Mouse (Mus musculus) adrenal gland, postnatal 25 days (tissue): ENCODE data around the gene Rps6ka1. TPM values are rescaled to one million over a fixed set of nuclear protein-coding genes. Genes with fewer than 3 reads are reported as not detected.
A peak's percentile ranks its signal among the peaks of the same experiment; 100 is the strongest.

Experiments used
- DNase-seq: peaks from one replicate; pipeline ENCODE4 v3.0.0; 2021; ENCODE audit warnings: mixed read lengths
- total RNA-seq: library from RNA; stranded (reverse); gene quantifications from 2 replicates; pipeline ENCODE4 v1.2.3, GENCODE M21; 2021

The Rps6ka1 gene
- total RNA-seq, 1 experiment from 2014 or later, result 21.3 TPM

- DNase-seq, result no peak
These were observed 9.9 kb upstream of the Rps6ka1 start for GRCm38 (mm10) chr4:133897431-133897891.

GRCm38 (mm10) chr4:133896984-133897383 is 9.4 kb upstream of the Rps6ka1 start:
- DNase-seq, result no peak

- DNase-seq, result no peak
These were observed 8.4 kb upstream of the Rps6ka1 start for GRCm38 (mm10) chr4:133896002-133896401.

GRCm38 (mm10) chr4:133887249-133887648 is 348 bp downstream of the Rps6ka1 start:
- DNase-seq, result peak; percentile 46

DNA sequence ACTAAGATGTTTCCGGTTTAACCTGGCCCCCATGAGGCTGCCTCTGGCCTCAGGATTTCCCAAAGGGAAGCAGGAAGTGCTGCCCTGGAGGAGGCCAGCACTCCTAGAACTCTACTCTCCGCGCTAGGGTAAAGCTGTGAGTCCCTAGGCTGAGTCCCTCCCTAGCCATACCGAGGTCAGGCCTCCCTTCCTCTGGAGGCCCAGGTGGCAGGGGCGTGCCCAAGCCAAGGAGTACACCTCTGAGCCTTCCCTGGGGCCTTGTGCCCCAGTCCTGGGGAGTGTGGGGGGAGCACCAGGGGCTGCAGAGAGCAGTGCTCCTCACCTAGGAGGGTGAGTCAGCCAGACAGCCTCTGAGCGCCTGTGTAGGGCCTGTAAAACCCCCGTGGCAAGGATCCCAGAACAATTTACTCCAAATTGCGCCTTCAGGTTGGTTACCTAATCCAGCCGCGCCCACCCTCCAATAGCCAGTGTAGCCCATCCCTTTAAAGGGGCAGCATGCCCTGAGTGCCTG is 1.6 kb downstream of the Rps6ka1 start:
- DNase-seq, result no peak

DNA sequence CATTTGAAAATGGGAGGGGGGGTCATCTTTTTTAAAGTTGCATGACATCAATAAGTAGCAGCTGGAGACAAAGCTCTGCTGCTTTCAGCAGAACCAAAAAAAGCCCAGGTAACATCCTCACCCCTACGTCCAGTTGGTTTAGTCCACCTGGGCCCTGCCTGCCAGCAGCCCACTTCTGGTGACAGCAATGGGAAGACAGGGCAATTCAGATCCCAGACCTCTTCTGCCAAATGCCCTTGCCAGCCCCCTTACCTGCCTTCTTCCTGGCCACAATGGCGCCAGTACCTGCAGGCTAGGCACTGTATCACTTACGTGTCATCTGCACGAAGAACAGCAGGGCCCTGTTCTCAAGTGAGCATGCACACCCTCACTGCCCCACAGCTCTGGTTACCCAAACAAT is 2.3 kb downstream of the Rps6ka1 start:
- DNase-seq, result no peak

- DNase-seq, result peak; percentile 55
These were observed 2.7 kb downstream of the Rps6ka1 start for GRCm38 (mm10) chr4:133884888-133885287.

GRCm38 (mm10) chr4:133884127-133884753 is 3.4 kb downstream of the Rps6ka1 start:
- DNase-seq, result no peak

DNA sequence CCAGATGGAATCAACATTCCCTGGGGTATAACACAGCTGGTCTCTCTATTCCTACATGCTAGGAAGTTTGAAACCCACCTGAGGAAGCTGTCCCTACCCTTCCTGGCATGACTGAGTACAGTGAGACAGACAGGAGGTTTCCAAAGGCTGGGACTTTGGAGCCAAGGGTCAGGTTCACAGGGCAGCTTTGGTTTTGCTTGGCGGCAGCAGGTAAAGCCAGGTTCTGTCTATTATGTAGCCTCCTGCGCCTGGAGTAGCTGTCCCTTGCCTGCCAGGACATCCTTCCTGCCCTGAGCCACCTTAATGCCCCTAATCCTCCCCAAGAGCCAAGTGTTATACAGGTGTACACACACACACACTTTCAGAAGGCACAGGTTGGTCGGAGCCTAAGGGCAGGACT is 5.7 kb downstream of the Rps6ka1 start:
- no peak for DNase-seq

- no peak for DNase-seq
These were observed 6.2 kb downstream of the Rps6ka1 start for GRCm38 (mm10) chr4:133881399-133881798.

DNA sequence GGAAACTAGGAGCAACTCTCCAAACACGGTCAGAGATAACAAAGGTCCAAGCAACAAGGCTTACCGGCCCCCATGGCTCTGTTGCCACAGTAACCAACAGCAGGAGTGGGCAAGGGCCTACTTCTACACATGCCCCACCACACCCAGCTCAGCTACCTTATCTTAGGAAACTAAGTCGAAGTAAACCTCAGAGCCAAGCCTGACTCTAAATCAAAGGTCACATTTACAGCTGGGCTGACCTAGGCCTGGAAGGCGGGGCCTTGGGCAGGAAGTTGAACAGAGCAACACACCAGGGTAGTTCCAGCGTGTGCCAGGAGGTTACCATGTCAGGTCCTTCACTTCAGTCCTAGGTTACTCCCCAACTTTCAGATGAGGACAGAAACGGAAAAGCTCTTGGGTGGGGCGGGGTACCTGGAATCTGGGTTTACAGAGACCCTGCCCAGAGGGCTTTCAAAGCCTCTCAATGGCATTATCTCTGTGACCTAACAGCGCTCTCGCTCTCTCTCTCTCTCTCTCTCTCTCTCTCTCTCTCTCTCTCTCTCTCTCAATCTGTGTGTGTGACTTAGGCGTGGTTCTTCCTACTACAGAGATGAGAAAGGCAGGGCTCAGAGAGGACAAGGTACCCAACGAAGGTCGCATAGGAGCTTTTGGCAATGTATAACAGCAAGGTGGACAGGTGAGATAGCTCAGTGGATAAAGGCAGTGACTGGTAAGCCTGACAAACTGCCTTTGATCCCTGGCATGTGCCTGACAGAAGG is 8.3 kb downstream of the Rps6ka1 start:
- no peak for DNase-seq

- DNase-seq, result no peak
These were observed 9.5 kb downstream of the Rps6ka1 start for GRCm38 (mm10) chr4:133877850-133878755.

GRCm38 (mm10) chr4:133874865-133875517 is 12.6 kb downstream of the Rps6ka1 start:
- no peak for DNase-seq

DNA sequence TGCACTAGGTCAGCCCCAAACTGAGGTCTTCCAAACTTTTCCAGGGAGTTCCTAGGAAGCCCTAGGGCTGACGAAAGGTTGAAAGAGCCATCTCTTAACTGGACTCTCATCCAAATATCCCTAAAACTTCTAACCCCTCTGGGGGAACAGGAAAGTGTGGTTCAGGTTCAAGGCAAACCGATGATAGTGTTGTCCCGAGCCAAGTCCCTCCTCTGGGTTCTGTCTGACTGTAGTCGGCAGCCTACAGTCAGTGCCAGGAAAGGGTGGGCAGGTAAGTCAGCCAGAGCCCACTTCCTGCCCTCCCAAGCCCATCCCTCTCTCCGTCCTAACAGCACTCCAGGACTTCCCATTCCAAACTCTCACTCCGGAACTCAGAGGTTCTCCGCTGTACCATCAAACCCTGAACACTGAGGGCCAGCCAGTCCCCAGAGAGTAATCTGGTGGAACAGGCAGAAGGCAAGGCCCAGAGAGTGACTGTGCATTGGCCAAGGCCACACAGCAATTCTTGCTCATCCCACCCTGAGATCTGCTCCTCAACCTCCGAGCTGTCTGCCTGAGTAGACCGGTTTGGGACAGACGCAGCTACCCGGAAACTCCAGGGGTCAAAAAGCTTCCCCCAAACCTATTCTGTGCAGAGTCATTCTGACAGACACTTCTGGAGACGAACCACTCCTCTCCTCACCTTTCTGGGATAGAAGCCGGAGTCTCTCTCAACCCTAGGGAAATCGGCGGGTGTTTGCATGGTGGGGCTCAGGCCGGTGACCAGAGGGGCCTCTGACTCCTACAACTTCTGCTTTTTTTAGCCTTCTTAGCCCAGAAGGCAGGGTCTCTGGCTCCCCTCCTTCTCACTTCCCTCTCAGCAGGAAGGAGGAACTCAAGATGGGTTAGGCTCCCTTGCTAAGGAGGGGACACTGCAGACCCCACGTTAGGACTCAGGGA is 13.4 kb downstream of the Rps6ka1 start:
- DNase-seq, result no peak

DNA sequence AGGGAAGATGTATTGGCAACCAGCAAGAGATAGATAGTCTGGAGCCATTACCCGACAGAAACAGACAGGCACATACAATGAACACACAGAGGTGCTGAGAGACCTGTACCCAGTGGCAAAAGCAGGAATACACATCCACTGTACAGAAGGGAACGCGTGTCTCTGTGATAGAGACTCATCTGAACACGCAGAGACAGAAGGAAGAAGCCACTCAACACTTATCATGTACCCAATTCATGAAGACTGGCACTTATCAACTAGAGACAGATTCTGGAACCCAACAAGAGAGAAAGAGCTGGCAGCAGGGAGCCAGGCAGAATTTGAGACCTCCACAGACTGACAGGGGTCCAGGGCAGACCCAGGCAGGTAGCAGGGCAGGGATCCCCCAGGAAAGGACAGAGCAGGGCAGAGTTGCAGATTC is 14.2 kb downstream of the Rps6ka1 start:
- DNase-seq, result no peak

DNA sequence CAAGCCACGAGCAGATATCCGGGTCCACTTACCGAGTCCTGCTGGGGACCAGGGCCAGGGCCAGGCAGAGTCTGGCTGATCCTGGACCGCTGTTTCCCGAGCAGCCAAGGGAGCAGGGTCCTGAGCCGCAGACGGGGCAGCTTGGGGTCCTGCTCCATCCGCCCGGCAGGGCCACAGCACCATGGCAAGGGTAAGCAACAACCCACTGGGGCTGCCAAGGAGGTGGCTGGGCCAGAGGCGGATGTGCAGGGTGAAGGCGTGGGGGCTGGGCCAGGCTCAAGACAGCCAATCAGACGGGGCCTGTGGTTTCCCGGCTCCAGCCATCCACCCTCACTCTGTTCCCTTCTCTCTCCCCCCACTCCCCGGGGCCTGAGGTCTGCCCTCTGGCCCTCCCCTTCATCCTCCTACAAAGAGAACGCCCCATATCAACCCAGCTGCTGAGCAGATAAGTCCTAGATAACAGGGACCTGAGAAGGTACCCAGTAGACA is 14.7 kb downstream of the Rps6ka1 start:
- no peak for DNase-seq

GRCm38 (mm10) chr4:133872222-133872811 is 15.3 kb downstream of the Rps6ka1 start:
- DNase-seq, result no peak

- no peak for DNase-seq
These were observed 22.4 kb downstream of the Rps6ka1 start for GRCm38 (mm10) chr4:133865231-133865630.

GRCm38 (mm10) chr4:133864380-133864981 is 23.1 kb downstream of the Rps6ka1 start:
- peak; percentile 65 for DNase-seq
